Mouse (Mus musculus): ENCODE results near the gene Pigl.
"Not testable (repeated sequence)": the region's sequence is repeated elsewhere in the genome, so short reads cannot be mapped to it uniquely, and the experiment has no call there.

Pigl gene

GRCm38 (mm10) chr11:62467289-62467688 is 9.0 kb downstream of the Pigl start:
- not testable (repeated sequence) for DNase-seq (ENCODE audit: low read depth, low spot score)

- no peak for DNase-seq (ENCODE audit: low read depth, low spot score)
Observed at GRCm38 (mm10) chr11:62470451-62470850, 12.2 kb downstream of the Pigl start.

GRCm38 (mm10) chr11:62473516-62473915 is 15.3 kb downstream of the Pigl start:
- DNase-seq (ENCODE audit: low read depth, low spot score): no peak

- DNase-seq (ENCODE audit: low read depth, low spot score): no peak
Observed at GRCm38 (mm10) chr11:62476156-62476555, 17.9 kb downstream of the Pigl start.

- no peak for DNase-seq (ENCODE audit: low read depth, low spot score)
Observed at GRCm38 (mm10) chr11:62478931-62479330, 20.7 kb downstream of the Pigl start.

- no peak for DNase-seq (ENCODE audit: low read depth, low spot score)
Observed at GRCm38 (mm10) chr11:62479581-62479980, 21.3 kb downstream of the Pigl start.

- DNase-seq (ENCODE audit: low read depth, low spot score): no peak
Observed at GRCm38 (mm10) chr11:62486949-62487348, 28.7 kb downstream of the Pigl start.

GRCm38 (mm10) chr11:62487540-62488350 is 29.5 kb downstream of the Pigl start:
- no peak for DNase-seq (ENCODE audit: low read depth, low spot score)

- no peak for DNase-seq (ENCODE audit: low read depth, low spot score)
Observed at GRCm38 (mm10) chr11:62493701-62494100, 35.4 kb downstream of the Pigl start.

GRCm38 (mm10) chr11:62494754-62495275 is 36.6 kb downstream of the Pigl start:
- DNase-seq (ENCODE audit: low read depth, low spot score): peak; percentile 68

GRCm38 (mm10) chr11:62495276-62495801 is 37.1 kb downstream of the Pigl start:
- DNase-seq (ENCODE audit: low read depth, low spot score): peak; percentile 9

GRCm38 (mm10) chr11:62496151-62496715 is 38.0 kb downstream of the Pigl start:
- DNase-seq (ENCODE audit: low read depth, low spot score): peak; percentile 46

GRCm38 (mm10) chr11:62497181-62497580 is 38.9 kb downstream of the Pigl start:
- DNase-seq (ENCODE audit: low read depth, low spot score): no peak

GRCm38 (mm10) chr11:62498802-62499201 is 40.5 kb downstream of the Pigl start:
- DNase-seq (ENCODE audit: low read depth, low spot score): no peak

- DNase-seq (ENCODE audit: low read depth, low spot score): no peak
Observed at GRCm38 (mm10) chr11:62500529-62500928, 42.3 kb downstream of the Pigl start.

GRCm38 (mm10) chr11:62507683-62508082 is 49.4 kb downstream of the Pigl start:
- DNase-seq (ENCODE audit: low read depth, low spot score): no peak

GRCm38 (mm10) chr11:62508365-62508764 is 50.1 kb downstream of the Pigl start:
- not testable (repeated sequence) for DNase-seq (ENCODE audit: low read depth, low spot score)

GRCm38 (mm10) chr11:62508816-62509215 is 50.6 kb downstream of the Pigl start:
- DNase-seq (ENCODE audit: low read depth, low spot score): not testable (repeated sequence)

GRCm38 (mm10) chr11:62509571-62509970 is 51.3 kb downstream of the Pigl start:
- DNase-seq (ENCODE audit: low read depth, low spot score): no peak

GRCm38 (mm10) chr11:62510956-62511355 is 52.7 kb downstream of the Pigl start:
- DNase-seq (ENCODE audit: low read depth, low spot score): no peak

- DNase-seq (ENCODE audit: low read depth, low spot score): no peak
Observed at GRCm38 (mm10) chr11:62511444-62512202, 53.4 kb downstream of the Pigl start.

- no peak for DNase-seq (ENCODE audit: low read depth, low spot score)
Observed at GRCm38 (mm10) chr11:62512529-62513080, 54.3 kb downstream of the Pigl start.
